Mouse (Mus musculus): ENCODE results near the gene Gpr160. TPM values are rescaled to one million over a fixed set of nuclear protein-coding genes. Genes with fewer than 3 reads are reported as not detected.

Gpr160 gene
- 1.6 and 1.7 TPM in 2 replicates for polyA plus RNA-seq (2014; fragmentation: Nextera tagmentation; extraction: Ambion mirVana)

- H3K27me3 ChIP-seq (ENCODE audit: control insufficient read depth, insufficient read depth, low read length), result peaks cover 12% of the 10 kb centered on the region; the same call in 1 of the 2 replicates
- H3K27ac ChIP-seq (ENCODE audit: low read depth, low read length), result no peak within 1 kb of the TSS
- no peaks in the 10 kb centered on the region for H3K36me3 ChIP-seq (ENCODE audit: control insufficient read depth, insufficient read depth, low read length)
- ATAC-seq (ENCODE audit: low read depth), result peak; percentile 91
- H3K4me1 ChIP-seq (ENCODE audit: control insufficient read depth, insufficient read depth, low read length), result 0 out of 2 replicates have a peak, but pooled peaks cover 3% of the 10 kb centered on the region
- H3K4me3 ChIP-seq (ENCODE audit: low read depth, low read length), result peak within 1 kb of the TSS; percentile 51
- H3K4me2 ChIP-seq (ENCODE audit: low read depth, low read length), result peak within 1 kb of the TSS; percentile 94
- WGBS, result under 1% methylated on average over 67 of the region's 75 CpGs
- H3K9ac ChIP-seq (replicated peaks; ENCODE audit: low read depth, low read length), result peak within 1 kb of the TSS; percentile 62
- H3K9me3 ChIP-seq (ENCODE audit: control insufficient read depth, low read length), result no peaks in the 10 kb centered on the region
These were observed at the start of gene Gpr160 for GRCm38 (mm10) chr3:30855604-30856458. Gene Gpr160, plus strand, starts transcription at chr3:30855950.

- Histone ChIP-seq H3K27ac (ENCODE audit: low read depth, low read length) (no peak overlapping the region), H3K4me1 (ENCODE audit: control insufficient read depth, insufficient read depth, low read length) (no peaks in the 10 kb centered on the region), H3K36me3 (ENCODE audit: control insufficient read depth, insufficient read depth, low read length) (peaks cover 32% of the 10 kb centered on the region), H3K9me3 (ENCODE audit: control insufficient read depth, low read length) (no peaks in the 10 kb centered on the region), H3K4me2 (ENCODE audit: low read depth, low read length) (no peak overlapping the region), H3K27me3 (ENCODE audit: control insufficient read depth, insufficient read depth, low read length) (no peaks in the 10 kb centered on the region), H3K4me3 (ENCODE audit: low read depth, low read length) (no peak overlapping the region), H3K9ac (replicated peaks; ENCODE audit: low read depth, low read length) (no peak overlapping the region)
- ATAC-seq (ENCODE audit: low read depth), result no peak
- WGBS, result 81% methylated on average over 3 of the region's 3 CpGs
These were observed 42.9 kb upstream of the Gpr160 start for GRCm38 (mm10) chr3:30812881-30813280.

GRCm38 (mm10) chr3:30818630-30819125 lies 37.1 kb upstream of the Gpr160 start:
- no peaks in the 10 kb centered on the region for H3K27me3 ChIP-seq (ENCODE audit: control insufficient read depth, insufficient read depth, low read length)
- H3K9ac ChIP-seq (replicated peaks; ENCODE audit: low read depth, low read length), result no peak overlapping the region
- no peak overlapping the region for H3K27ac ChIP-seq (ENCODE audit: low read depth, low read length)
- no peak for ATAC-seq (ENCODE audit: low read depth)
- no peak overlapping the region for H3K4me3 ChIP-seq (ENCODE audit: low read depth, low read length)
- 96% methylated on average over 16 of the region's 16 CpGs for WGBS
- no peaks in the 10 kb centered on the region for H3K9me3 ChIP-seq (ENCODE audit: control insufficient read depth, low read length)
- no peak overlapping the region for H3K4me2 ChIP-seq (ENCODE audit: low read depth, low read length)
- no peaks in the 10 kb centered on the region for H3K4me1 ChIP-seq (ENCODE audit: control insufficient read depth, insufficient read depth, low read length)
- peaks cover 28% of the 10 kb centered on the region for H3K36me3 ChIP-seq (ENCODE audit: control insufficient read depth, insufficient read depth, low read length)

- Histone ChIP-seq H3K4me3 (ENCODE audit: low read depth, low read length) (no peak overlapping the region), H3K4me2 (ENCODE audit: low read depth, low read length) (no peak overlapping the region), H3K9ac (replicated peaks; ENCODE audit: low read depth, low read length) (no peak overlapping the region), H3K27ac (ENCODE audit: low read depth, low read length) (no peak overlapping the region), H3K4me1 (ENCODE audit: control insufficient read depth, insufficient read depth, low read length) (no peaks in the 10 kb centered on the region), H3K27me3 (ENCODE audit: control insufficient read depth, insufficient read depth, low read length) (no peaks in the 10 kb centered on the region), H3K36me3 (ENCODE audit: control insufficient read depth, insufficient read depth, low read length) (peaks cover 17% of the 10 kb centered on the region), H3K9me3 (ENCODE audit: control insufficient read depth, low read length) (no peaks in the 10 kb centered on the region)
- WGBS, result 94% methylated on average over 8 of the region's 8 CpGs
- ATAC-seq (ENCODE audit: low read depth), result no peak
These were observed 33.6 kb upstream of the Gpr160 start for GRCm38 (mm10) chr3:30822163-30822562.

GRCm38 (mm10) chr3:30826069-30826468 lies 29.7 kb upstream of the Gpr160 start:
- H3K4me3 ChIP-seq (ENCODE audit: low read depth, low read length), result no peak overlapping the region
- H3K4me2 ChIP-seq (ENCODE audit: low read depth, low read length), result no peak overlapping the region
- no peaks in the 10 kb centered on the region for H3K9me3 ChIP-seq (ENCODE audit: control insufficient read depth, low read length)
- no peaks in the 10 kb centered on the region; the same call in 1 of the 2 replicates for H3K36me3 ChIP-seq (ENCODE audit: control insufficient read depth, insufficient read depth, low read length)
- H3K4me1 ChIP-seq (ENCODE audit: control insufficient read depth, insufficient read depth, low read length), result no peaks in the 10 kb centered on the region
- no peak for ATAC-seq (ENCODE audit: low read depth)
- no peaks in the 10 kb centered on the region for H3K27me3 ChIP-seq (ENCODE audit: control insufficient read depth, insufficient read depth, low read length)
- no peak overlapping the region for H3K27ac ChIP-seq (ENCODE audit: low read depth, low read length)
- no peak overlapping the region for H3K9ac ChIP-seq (replicated peaks; ENCODE audit: low read depth, low read length)
- 93% methylated on average over 5 of the region's 5 CpGs for WGBS

GRCm38 (mm10) chr3:30831848-30832606 lies 23.7 kb upstream of the Gpr160 start:
- H3K9ac ChIP-seq (replicated peaks; ENCODE audit: low read depth, low read length), result no peak overlapping the region
- H3K36me3 ChIP-seq (ENCODE audit: control insufficient read depth, insufficient read depth, low read length), result no peaks in the 10 kb centered on the region
- no peak overlapping the region for H3K4me3 ChIP-seq (ENCODE audit: low read depth, low read length)
- no peaks in the 10 kb centered on the region for H3K27me3 ChIP-seq (ENCODE audit: control insufficient read depth, insufficient read depth, low read length)
- H3K9me3 ChIP-seq (ENCODE audit: control insufficient read depth, low read length), result no peaks in the 10 kb centered on the region
- no peak overlapping the region for H3K4me2 ChIP-seq (ENCODE audit: low read depth, low read length)
- no peak overlapping the region for H3K27ac ChIP-seq (ENCODE audit: low read depth, low read length)
- ATAC-seq (ENCODE audit: low read depth), result no peak
- no peaks in the 10 kb centered on the region for H3K4me1 ChIP-seq (ENCODE audit: control insufficient read depth, insufficient read depth, low read length)
- 79% methylated on average over 15 of the region's 15 CpGs for WGBS

- no peak overlapping the region for H3K4me2 ChIP-seq (ENCODE audit: low read depth, low read length)
- H3K4me3 ChIP-seq (ENCODE audit: low read depth, low read length), result no peak overlapping the region
- 86% methylated on average over 3 of the region's 3 CpGs for WGBS
- no peaks in the 10 kb centered on the region for H3K9me3 ChIP-seq (ENCODE audit: control insufficient read depth, low read length)
- no peaks in the 10 kb centered on the region for H3K36me3 ChIP-seq (ENCODE audit: control insufficient read depth, insufficient read depth, low read length)
- no peak overlapping the region for H3K9ac ChIP-seq (replicated peaks; ENCODE audit: low read depth, low read length)
- H3K27me3 ChIP-seq (ENCODE audit: control insufficient read depth, insufficient read depth, low read length), result no peaks in the 10 kb centered on the region
- no peaks in the 10 kb centered on the region for H3K4me1 ChIP-seq (ENCODE audit: control insufficient read depth, insufficient read depth, low read length)
- ATAC-seq (ENCODE audit: low read depth), result no peak
- H3K27ac ChIP-seq (ENCODE audit: low read depth, low read length), result no peak overlapping the region
These were observed 22.5 kb upstream of the Gpr160 start for GRCm38 (mm10) chr3:30833254-30833653.

- ATAC-seq (ENCODE audit: low read depth), result no peak
- Histone ChIP-seq H3K4me1 (ENCODE audit: control insufficient read depth, insufficient read depth, low read length) (no peaks in the 10 kb centered on the region), H3K4me2 (ENCODE audit: low read depth, low read length) (no peak overlapping the region), H3K27me3 (ENCODE audit: control insufficient read depth, insufficient read depth, low read length) (no peaks in the 10 kb centered on the region), H3K9ac (replicated peaks; ENCODE audit: low read depth, low read length) (no peak overlapping the region), H3K36me3 (ENCODE audit: control insufficient read depth, insufficient read depth, low read length) (no peaks in the 10 kb centered on the region), H3K27ac (ENCODE audit: low read depth, low read length) (no peak overlapping the region), H3K4me3 (ENCODE audit: low read depth, low read length) (no peak overlapping the region), H3K9me3 (ENCODE audit: control insufficient read depth, low read length) (no peaks in the 10 kb centered on the region)
- WGBS, result 34% methylated on average over 2 of the region's 2 CpGs
These were observed 10.0 kb upstream of the Gpr160 start for GRCm38 (mm10) chr3:30845755-30846154.

GRCm38 (mm10) chr3:30847413-30847812 lies 8.3 kb upstream of the Gpr160 start:
- WGBS, result 61% methylated on average over 1 of the region's 1 CpGs
- Histone ChIP-seq H3K36me3 (ENCODE audit: control insufficient read depth, insufficient read depth, low read length) (no peaks in the 10 kb centered on the region), H3K4me2 (ENCODE audit: low read depth, low read length) (no peak overlapping the region), H3K9ac (replicated peaks; ENCODE audit: low read depth, low read length) (no peak overlapping the region), H3K9me3 (ENCODE audit: control insufficient read depth, low read length) (no peaks in the 10 kb centered on the region), H3K4me3 (ENCODE audit: low read depth, low read length) (no peak overlapping the region), H3K27ac (ENCODE audit: low read depth, low read length) (no peak overlapping the region), H3K4me1 (ENCODE audit: control insufficient read depth, insufficient read depth, low read length) (no peaks in the 10 kb centered on the region), H3K27me3 (ENCODE audit: control insufficient read depth, insufficient read depth, low read length) (no peaks in the 10 kb centered on the region)
- ATAC-seq (ENCODE audit: low read depth), result no peak
